Mouse (Mus musculus) MEL (cell line): ENCODE data around the gene B230217C12Rik.

Source experiments
- CTCF ChIP-seq, 3 experiments: IDR thresholded peaks in 2 of 3; conservative IDR thresholded peaks in 1 of 3; 2 replicates each; pipeline ENCODE4 v1.5.1; 2011 to 2012; ENCODE audit warnings: low read length in 3 of 3, low read depth in 2 of 3, mild to moderate bottlenecking in 2 of 3, improper control_type of control experiment in 1 of 3, inconsistent platforms in 1 of 3, mixed read lengths in 1 of 3, moderate library complexity in 1 of 3; ENCODE audit not compliant: control insufficient read depth in 1 of 3, insufficient read depth in 1 of 3, poor library complexity in 1 of 3, severe bottlenecking in 1 of 3
- GABPA ChIP-seq: IDR thresholded peaks from 2 replicates; pipeline ENCODE4 v1.6.1; 2012; ENCODE audit warnings: low read depth, mild to moderate bottlenecking, inconsistent platforms, low read length, improper control_type of control experiment, moderate library complexity
- HCFC1 ChIP-seq: IDR thresholded peaks from 2 replicates; pipeline ENCODE4 v1.6.1; 2012; ENCODE audit warnings: low read depth, mild to moderate bottlenecking, inconsistent platforms, low read length, improper control_type of control experiment, moderate library complexity
- MAFK ChIP-seq: IDR thresholded peaks from 2 replicates; pipeline ENCODE4 v1.6.1; 2011; ENCODE audit warnings: low read depth, mild to moderate bottlenecking, low read length, improper control_type of control experiment, borderline replicate concordance
- NELFE ChIP-seq: IDR thresholded peaks from 2 replicates; pipeline ENCODE4 v1.6.1; 2011; ENCODE audit warnings: low read depth, low read length, improper control_type of control experiment
- POLR2A ChIP-seq, 2 experiments: IDR thresholded peaks; 2 replicates each; pipeline ENCODE4 v1.6.1; 2011 to 2012; ENCODE audit warnings: low read length in 2 of 2, mild to moderate bottlenecking in 2 of 2, control low read depth in 1 of 2, improper control_type of control experiment in 1 of 2, low read depth in 1 of 2, moderate library complexity in 1 of 2; ENCODE audit not compliant: control insufficient read depth in 1 of 2, insufficient read depth in 1 of 2, poor library complexity in 1 of 2
- POLR2AphosphoS2 ChIP-seq: IDR thresholded peaks from 2 replicates; pipeline ENCODE4 v1.6.1; 2011; ENCODE audit warnings: low read length, improper control_type of control experiment
- RAD21 ChIP-seq: IDR thresholded peaks from 2 replicates; pipeline ENCODE4 v1.6.1; 2011; ENCODE audit warnings: mild to moderate bottlenecking, low read depth, low read length, improper control_type of control experiment

DNA sequence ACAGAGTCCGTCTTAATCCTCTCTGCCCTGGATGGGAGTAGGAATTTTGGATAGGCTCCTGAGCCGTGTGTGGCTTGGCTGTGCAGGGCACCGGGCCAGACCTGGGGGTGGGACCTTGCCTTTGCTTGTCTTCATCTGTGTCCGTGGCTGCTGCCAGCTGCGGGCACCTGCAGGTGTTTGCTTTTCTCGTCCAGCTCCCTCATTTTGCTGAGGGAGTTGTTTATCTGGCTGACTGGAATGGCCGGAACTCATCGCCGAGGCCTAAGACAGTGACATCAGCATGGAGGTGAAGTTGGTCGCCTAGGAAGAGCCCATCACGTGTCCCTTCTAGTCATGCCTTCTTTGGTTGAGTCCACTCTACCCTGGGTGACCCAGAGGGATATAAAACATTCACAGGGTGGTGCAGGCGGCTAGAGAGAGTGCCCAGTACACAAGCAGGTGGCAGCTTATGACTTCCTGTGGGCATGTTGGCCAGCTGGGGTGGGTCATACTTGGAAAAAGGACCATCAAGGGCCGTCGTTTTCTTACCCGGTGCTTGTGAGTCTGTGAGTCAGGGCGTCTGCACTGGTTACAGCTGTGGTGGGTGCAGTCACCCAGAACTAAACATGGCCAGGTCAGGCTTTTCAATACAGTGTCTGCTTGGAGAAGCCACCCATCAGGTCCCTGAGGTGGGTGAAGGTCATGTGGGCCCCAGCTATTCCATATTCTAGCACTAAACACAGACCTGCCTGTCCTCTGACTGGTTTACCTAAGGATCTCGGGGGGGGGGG is 26.6 kb upstream of the B230217C12Rik start:
- TF ChIP-seq GABPA, result no peak
- TF ChIP-seq NELFE, result no peak
- TF ChIP-seq RAD21, result no peak
- no peak for TF ChIP-seq POLR2A (IDR thresholded peaks at IDR 0.05; ENCODE audit: control insufficient read depth in 1 of 2, insufficient read depth in 1 of 2, low read depth in 1 of 2, low read length in 2 of 2, poor library complexity in 1 of 2)
- no peak for TF ChIP-seq HCFC1
- TF ChIP-seq CTCF (IDR thresholded peaks at IDR 0.05 in 2 of 3, conservative IDR thresholded peaks at IDR 0.05 in 1 of 3; ENCODE audit: control insufficient read depth in 1 of 3, insufficient read depth in 1 of 3, low read depth in 2 of 3, low read length in 3 of 3, poor library complexity in 1 of 3, severe bottlenecking in 1 of 3), result no peak
- TF ChIP-seq POLR2AphosphoS2, result no peak
- TF ChIP-seq MAFK, result no peak
